Mouse (Mus musculus) leukemia stem cell, adult 10-12 weeks (primary cell): ENCODE measurements around the gene Gm31371. TPM values are rescaled to one million over a fixed set of nuclear protein-coding genes. Genes with fewer than 3 reads are reported as not detected.

Source experiments
- polyA plus RNA-seq: library from polyadenylated mRNA; stranded (reverse); fragments of >175 nt; gene quantifications from 2 replicates; pipeline ENCODE4 v1.2.3, GENCODE M21; 2012; ENCODE audit warnings: low replicate concordance

Gene Gm31371
- not detected in 2 replicates for polyA plus RNA-seq

GRCm38 (mm10) chr8:19903092-19903491, at the start of gene Gm31371:
TSS of gene Gm31371 (plus strand) at chr8:19903392.

Other genes with a start within 250 kb of the Gm31371 start
- gene 4930467E23Rik, start 173.8 kb upstream of the Gm31371 start, polyA plus RNA-seq = 0.09 and 0.14 TPM in 2 replicates